Mouse (Mus musculus): ENCODE measurements at regions not wholly inside any gene's neighbourhood (a gene's known extent, or its start where the extent isn't known, plus 50 kb on each side); places are given as distances from the start of the nearest gene placed in this dataset.

- no peaks in the 10 kb centered on the region for H3K79me2 ChIP-seq (ENCODE audit: control insufficient read depth, insufficient read depth, low read length)
- 29% methylated on average over 10 of the region's 10 CpGs for WGBS
- H3K4me1 ChIP-seq (ENCODE audit: control insufficient read depth, insufficient read depth, low read length), result peaks cover 9% of the 10 kb centered on the region; the same call in 1 of the 2 replicates
- H3K27ac ChIP-seq (replicated peaks; ENCODE audit: insufficient read depth, low read depth, low read length), result no peak overlapping the region
- H3K9ac ChIP-seq (ENCODE audit: low read depth, low read length), result no peak overlapping the region
- H3K36me3 ChIP-seq (ENCODE audit: control insufficient read depth, insufficient read depth, low read length), result no peaks in the 10 kb centered on the region
- H3K27me3 ChIP-seq (ENCODE audit: control insufficient read depth, insufficient read depth, low read length), result no peaks in the 10 kb centered on the region
- no peak for TF ChIP-seq CTCF (IDR thresholded peaks at IDR 0.05; ENCODE audit: low read depth, low read length)
- no peak for TF ChIP-seq POLR2A (IDR thresholded peaks at IDR 0.05; ENCODE audit: extremely low read depth, insufficient read depth, low read length)
- no peak for DNase-seq (ENCODE audit: extremely low read depth, low read depth, low spot score)
- no peak overlapping the region for H3K4me3 ChIP-seq (ENCODE audit: insufficient read depth, low read depth, low read length)
These were observed 213.3 kb upstream of the Spdye4c start for GRCm38 (mm10) chr2:128377680-128378079.

- H3K27me3 ChIP-seq (ENCODE audit: control insufficient read depth, insufficient read depth, low read length), result no peaks in the 10 kb centered on the region
- no peak for DNase-seq (ENCODE audit: extremely low read depth, low read depth, low spot score)
- WGBS, result 46% methylated on average over 7 of the region's 7 CpGs
- H3K4me3 ChIP-seq (ENCODE audit: insufficient read depth, low read depth, low read length), result no peak overlapping the region
- TF ChIP-seq POLR2A (IDR thresholded peaks at IDR 0.05; ENCODE audit: extremely low read depth, insufficient read depth, low read length), result no peak
- no peak for TF ChIP-seq CTCF (IDR thresholded peaks at IDR 0.05; ENCODE audit: low read depth, low read length)
- no peaks in the 10 kb centered on the region for H3K36me3 ChIP-seq (ENCODE audit: control insufficient read depth, insufficient read depth, low read length)
- no peaks in the 10 kb centered on the region for H3K79me2 ChIP-seq (ENCODE audit: control insufficient read depth, insufficient read depth, low read length)
- H3K9ac ChIP-seq (ENCODE audit: low read depth, low read length), result no peak overlapping the region
- no peak overlapping the region for H3K27ac ChIP-seq (replicated peaks; ENCODE audit: insufficient read depth, low read depth, low read length)
- H3K4me1 ChIP-seq (ENCODE audit: control insufficient read depth, insufficient read depth, low read length), result peaks cover 5% of the 10 kb centered on the region; the same call in 1 of the 2 replicates
These were observed 212.6 kb upstream of the Spdye4c start for GRCm38 (mm10) chr2:128378456-128378855.

- H3K27me3 ChIP-seq (ENCODE audit: control insufficient read depth, insufficient read depth, low read length), result no peaks in the 10 kb centered on the region
- H3K27ac ChIP-seq (replicated peaks; ENCODE audit: insufficient read depth, low read depth, low read length), result no peak overlapping the region
- peaks cover 4% of the 10 kb centered on the region; the same call in 1 of the 2 replicates for H3K4me1 ChIP-seq (ENCODE audit: control insufficient read depth, insufficient read depth, low read length)
- H3K9ac ChIP-seq (ENCODE audit: low read depth, low read length), result no peak overlapping the region
- no peaks in the 10 kb centered on the region for H3K79me2 ChIP-seq (ENCODE audit: control insufficient read depth, insufficient read depth, low read length)
- 33% methylated on average over 8 of the region's 8 CpGs for WGBS
- H3K4me3 ChIP-seq (ENCODE audit: insufficient read depth, low read depth, low read length), result no peak overlapping the region
- no peak for DNase-seq (ENCODE audit: extremely low read depth, low read depth, low spot score)
- H3K36me3 ChIP-seq (ENCODE audit: control insufficient read depth, insufficient read depth, low read length), result no peaks in the 10 kb centered on the region
- no peak for TF ChIP-seq CTCF (IDR thresholded peaks at IDR 0.05; ENCODE audit: low read depth, low read length)
- no peak for TF ChIP-seq POLR2A (IDR thresholded peaks at IDR 0.05; ENCODE audit: extremely low read depth, insufficient read depth, low read length)
These were observed 211.9 kb upstream of the Spdye4c start for GRCm38 (mm10) chr2:128379151-128379550.

GRCm38 (mm10) chr2:128379554-128379953 is 211.5 kb upstream of the Spdye4c start:
- no peaks in the 10 kb centered on the region for H3K36me3 ChIP-seq (ENCODE audit: control insufficient read depth, insufficient read depth, low read length)
- peaks cover 4% of the 10 kb centered on the region; the same call in 1 of the 2 replicates for H3K4me1 ChIP-seq (ENCODE audit: control insufficient read depth, insufficient read depth, low read length)
- no peaks in the 10 kb centered on the region for H3K79me2 ChIP-seq (ENCODE audit: control insufficient read depth, insufficient read depth, low read length)
- no peak overlapping the region for H3K4me3 ChIP-seq (ENCODE audit: insufficient read depth, low read depth, low read length)
- no peak overlapping the region for H3K27ac ChIP-seq (replicated peaks; ENCODE audit: insufficient read depth, low read depth, low read length)
- 65% methylated on average over 8 of the region's 8 CpGs for WGBS
- no peak overlapping the region for H3K9ac ChIP-seq (ENCODE audit: low read depth, low read length)
- TF ChIP-seq POLR2A (IDR thresholded peaks at IDR 0.05; ENCODE audit: extremely low read depth, insufficient read depth, low read length) (no peak), CTCF (IDR thresholded peaks at IDR 0.05; ENCODE audit: low read depth, low read length) (no peak)
- H3K27me3 ChIP-seq (ENCODE audit: control insufficient read depth, insufficient read depth, low read length), result no peaks in the 10 kb centered on the region
- no peak for DNase-seq (ENCODE audit: extremely low read depth, low read depth, low spot score)

- H3K4me3 ChIP-seq (ENCODE audit: insufficient read depth, low read depth, low read length), result no peak overlapping the region
- DNase-seq (ENCODE audit: extremely low read depth, low read depth, low spot score), result no peak
- no peaks in the 10 kb centered on the region for H3K27me3 ChIP-seq (ENCODE audit: control insufficient read depth, insufficient read depth, low read length)
- TF ChIP-seq POLR2A (IDR thresholded peaks at IDR 0.05; ENCODE audit: extremely low read depth, insufficient read depth, low read length) (no peak), CTCF (IDR thresholded peaks at IDR 0.05; ENCODE audit: low read depth, low read length) (no peak)
- peaks cover 4% of the 10 kb centered on the region; the same call in 1 of the 2 replicates for H3K4me1 ChIP-seq (ENCODE audit: control insufficient read depth, insufficient read depth, low read length)
- no peak overlapping the region for H3K27ac ChIP-seq (replicated peaks; ENCODE audit: insufficient read depth, low read depth, low read length)
- H3K36me3 ChIP-seq (ENCODE audit: control insufficient read depth, insufficient read depth, low read length), result no peaks in the 10 kb centered on the region
- no peak overlapping the region for H3K9ac ChIP-seq (ENCODE audit: low read depth, low read length)
- H3K79me2 ChIP-seq (ENCODE audit: control insufficient read depth, insufficient read depth, low read length), result no peaks in the 10 kb centered on the region
- WGBS, result 79% methylated on average over 7 of the region's 7 CpGs
These were observed 210.4 kb upstream of the Spdye4c start for GRCm38 (mm10) chr2:128380581-128380980.

- Histone ChIP-seq H3K79me2 (ENCODE audit: control insufficient read depth, insufficient read depth, low read length) (no peaks in the 10 kb centered on the region), H3K4me3 (ENCODE audit: insufficient read depth, low read depth, low read length) (no peak overlapping the region), H3K9ac (ENCODE audit: low read depth, low read length) (no peak overlapping the region), H3K27ac (replicated peaks; ENCODE audit: insufficient read depth, low read depth, low read length) (no peak overlapping the region), H3K27me3 (ENCODE audit: control insufficient read depth, insufficient read depth, low read length) (no peaks in the 10 kb centered on the region), H3K36me3 (ENCODE audit: control insufficient read depth, insufficient read depth, low read length) (no peaks in the 10 kb centered on the region), H3K4me1 (ENCODE audit: control insufficient read depth, insufficient read depth, low read length) (peaks cover 4% of the 10 kb centered on the region; the same call in 1 of the 2 replicates)
- 90% methylated on average over 5 of the region's 5 CpGs for whole genome bisulfite sequencing
- no peak for DNase-seq (ENCODE audit: extremely low read depth, low read depth, low spot score)
- TF ChIP-seq POLR2A (IDR thresholded peaks at IDR 0.05; ENCODE audit: extremely low read depth, insufficient read depth, low read length), result no peak
- TF ChIP-seq CTCF (IDR thresholded peaks at IDR 0.05; ENCODE audit: low read depth, low read length), result no peak
These were observed 209.3 kb upstream of the Spdye4c start for GRCm38 (mm10) chr2:128381684-128382205.
